Mouse (Mus musculus): ENCODE measurements around the gene Psmd4.
"Not testable (repeated sequence)": the region's sequence is repeated elsewhere in the genome, so short reads cannot be mapped to it uniquely, and the experiment has no call there.

The Psmd4 gene

GRCm38 (mm10) chr3:95042166-95042837, at the start of gene Psmd4:
Gene Psmd4 (minus strand): TSS chr3:95042614.
- DNase-seq (ENCODE audit: low spot score), result peak; percentile 99

GRCm38 (mm10) chr3:95088071-95088470, 45.7 kb upstream of the Psmd4 start:
- DNase-seq (ENCODE audit: low spot score), result no peak

- DNase-seq (ENCODE audit: low spot score), result no peak
Observed at GRCm38 (mm10) chr3:95071606-95072005, 29.2 kb upstream of the Psmd4 start.

- no peak for DNase-seq (ENCODE audit: low spot score)
Observed at GRCm38 (mm10) chr3:95066570-95066969, 24.2 kb upstream of the Psmd4 start.

GRCm38 (mm10) chr3:95066095-95066494, 23.7 kb upstream of the Psmd4 start:
- DNase-seq (ENCODE audit: low spot score), result no peak

GRCm38 (mm10) chr3:95065553-95065952, 23.1 kb upstream of the Psmd4 start:
- no peak for DNase-seq (ENCODE audit: low spot score)

GRCm38 (mm10) chr3:95063741-95064140, 21.3 kb upstream of the Psmd4 start:
- no peak for DNase-seq (ENCODE audit: low spot score)

- DNase-seq (ENCODE audit: low spot score), result no peak
Observed at GRCm38 (mm10) chr3:95058078-95058477, 15.7 kb upstream of the Psmd4 start.

GRCm38 (mm10) chr3:95056275-95056674, 13.9 kb upstream of the Psmd4 start:
- DNase-seq (ENCODE audit: low spot score), result peak; percentile 38

GRCm38 (mm10) chr3:95054481-95055260, 12.3 kb upstream of the Psmd4 start:
- DNase-seq (ENCODE audit: low spot score), result peak; percentile 36

GRCm38 (mm10) chr3:95053701-95054100, 11.3 kb upstream of the Psmd4 start:
- DNase-seq (ENCODE audit: low spot score), result no peak

- DNase-seq (ENCODE audit: low spot score), result no peak
Observed at GRCm38 (mm10) chr3:95052959-95053358, 10.5 kb upstream of the Psmd4 start.

- DNase-seq (ENCODE audit: low spot score), result no peak
Observed at GRCm38 (mm10) chr3:95047914-95048313, 5.5 kb upstream of the Psmd4 start.

- DNase-seq (ENCODE audit: low spot score), result no peak
Observed at GRCm38 (mm10) chr3:95046462-95047057, 4.1 kb upstream of the Psmd4 start.

GRCm38 (mm10) chr3:95043251-95043650, 837 bp upstream of the Psmd4 start:
- no peak for DNase-seq (ENCODE audit: low spot score)

GRCm38 (mm10) chr3:95042838-95043229, 420 bp upstream of the Psmd4 start:
- no peak for DNase-seq (ENCODE audit: low spot score)

GRCm38 (mm10) chr3:95041625-95042024, 789 bp downstream of the Psmd4 start:
- DNase-seq (ENCODE audit: low spot score), result no peak

GRCm38 (mm10) chr3:95029953-95030352, 12.5 kb downstream of the Psmd4 start:
- DNase-seq (ENCODE audit: low spot score), result no peak

GRCm38 (mm10) chr3:95029291-95029827, 13.1 kb downstream of the Psmd4 start:
- not testable (repeated sequence) for DNase-seq (ENCODE audit: low spot score)

GRCm38 (mm10) chr3:95028603-95029002, 13.8 kb downstream of the Psmd4 start:
- DNase-seq (ENCODE audit: low spot score), result no peak

GRCm38 (mm10) chr3:95027701-95028100, 14.7 kb downstream of the Psmd4 start:
- no peak for DNase-seq (ENCODE audit: low spot score)

- DNase-seq (ENCODE audit: low spot score), result no peak
Observed at GRCm38 (mm10) chr3:95027057-95027645, 15.3 kb downstream of the Psmd4 start.

Data from spleen, adult 12 weeks (tissue).